Mouse (Mus musculus): ENCODE measurements around the gene Lamp5.

Gene Lamp5

GRCm38 (mm10) chr2:136051688-136052289 is at the start of gene Lamp5:
TSS of gene Lamp5 (plus strand) at chr2:136052239.
- ATAC-seq (ENCODE audit: insufficient number of reproducible peaks, low FRiP score, low TSS enrichment) = no peak

- peak; percentile 69 for ATAC-seq (ENCODE audit: insufficient number of reproducible peaks, low FRiP score, low TSS enrichment)
Observed at GRCm38 (mm10) chr2:136003836-136004235, 48.2 kb upstream of the Lamp5 start.

GRCm38 (mm10) chr2:136006280-136006679 is 45.8 kb upstream of the Lamp5 start:
- ATAC-seq (ENCODE audit: insufficient number of reproducible peaks, low FRiP score, low TSS enrichment) = no peak

- peak; percentile 52 for ATAC-seq (ENCODE audit: insufficient number of reproducible peaks, low FRiP score, low TSS enrichment)
Observed at GRCm38 (mm10) chr2:136012759-136013158, 39.3 kb upstream of the Lamp5 start.

GRCm38 (mm10) chr2:136048464-136048863 is 3.6 kb upstream of the Lamp5 start:
- peak; percentile 67 for ATAC-seq (ENCODE audit: insufficient number of reproducible peaks, low FRiP score, low TSS enrichment)

DNA sequence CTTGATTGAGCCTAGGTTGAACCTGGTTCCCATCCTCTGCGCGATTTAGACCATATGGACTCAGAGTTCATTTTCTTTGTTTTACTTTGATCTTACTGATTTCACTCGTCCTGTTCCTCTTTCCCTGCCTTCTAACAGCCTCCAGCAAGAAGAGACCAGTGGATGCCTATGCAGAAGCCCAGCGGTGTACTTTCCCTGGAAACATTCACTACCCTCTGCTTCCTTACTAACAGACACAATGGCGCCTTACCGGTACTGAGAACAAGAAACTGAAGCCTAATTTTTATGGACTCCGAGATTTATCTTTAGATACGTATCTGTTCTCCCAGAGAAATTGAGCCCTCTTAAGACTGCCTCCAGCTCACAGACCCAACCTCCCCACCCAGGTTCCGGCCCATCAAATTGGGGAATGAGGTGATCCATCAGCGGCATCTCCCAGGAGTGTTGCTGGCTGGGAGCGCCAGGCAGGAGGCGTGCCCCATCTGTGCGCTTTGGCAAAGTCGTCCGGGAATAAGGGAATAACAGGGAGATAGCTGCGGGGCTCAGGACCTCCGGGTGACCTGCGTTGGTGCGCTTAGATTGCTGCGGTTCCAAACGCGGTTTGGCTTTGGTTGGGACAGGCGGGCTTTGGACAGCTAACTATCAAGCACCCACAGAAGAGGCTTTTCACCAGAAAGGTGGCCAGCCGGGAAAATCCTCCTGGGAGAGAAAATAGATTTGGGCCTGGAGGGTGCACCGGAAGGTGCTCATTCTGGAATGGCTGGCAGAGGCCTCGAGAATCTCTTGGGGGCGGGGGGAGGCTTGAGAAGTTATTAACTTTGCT is 1.0 kb upstream of the Lamp5 start:
- ATAC-seq (ENCODE audit: insufficient number of reproducible peaks, low FRiP score, low TSS enrichment) = peak; percentile 62; the same call in 1 of the 2 replicates

DNA sequence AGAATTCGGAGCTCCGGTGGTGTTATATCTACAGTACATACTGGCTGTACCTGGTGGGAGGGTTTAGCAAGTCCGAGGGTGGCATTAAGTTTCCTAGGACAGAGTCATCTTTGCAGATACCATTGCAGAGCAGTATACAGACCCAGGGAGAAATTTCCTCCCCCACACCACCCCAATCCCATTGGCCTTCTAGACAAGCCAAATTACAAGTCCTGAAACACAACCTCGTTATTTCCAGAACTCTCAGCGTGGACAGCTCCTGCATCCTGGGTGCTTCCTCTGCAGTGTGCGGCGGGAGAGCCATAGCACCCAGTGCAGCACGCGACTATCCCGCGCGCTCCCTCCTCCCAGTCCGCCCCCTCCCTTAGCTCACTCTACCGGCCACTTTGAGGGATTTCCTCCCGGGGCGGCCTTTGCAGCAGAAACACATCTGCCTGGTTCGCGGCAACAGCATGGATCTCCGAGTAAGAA is 5.9 kb downstream of the Lamp5 start:
- no peak for ATAC-seq (ENCODE audit: insufficient number of reproducible peaks, low FRiP score, low TSS enrichment)

- ATAC-seq (ENCODE audit: insufficient number of reproducible peaks, low FRiP score, low TSS enrichment) = no peak; the same call in 1 of the 2 replicates
Observed at GRCm38 (mm10) chr2:136058398-136058797, 6.4 kb downstream of the Lamp5 start.

DNA sequence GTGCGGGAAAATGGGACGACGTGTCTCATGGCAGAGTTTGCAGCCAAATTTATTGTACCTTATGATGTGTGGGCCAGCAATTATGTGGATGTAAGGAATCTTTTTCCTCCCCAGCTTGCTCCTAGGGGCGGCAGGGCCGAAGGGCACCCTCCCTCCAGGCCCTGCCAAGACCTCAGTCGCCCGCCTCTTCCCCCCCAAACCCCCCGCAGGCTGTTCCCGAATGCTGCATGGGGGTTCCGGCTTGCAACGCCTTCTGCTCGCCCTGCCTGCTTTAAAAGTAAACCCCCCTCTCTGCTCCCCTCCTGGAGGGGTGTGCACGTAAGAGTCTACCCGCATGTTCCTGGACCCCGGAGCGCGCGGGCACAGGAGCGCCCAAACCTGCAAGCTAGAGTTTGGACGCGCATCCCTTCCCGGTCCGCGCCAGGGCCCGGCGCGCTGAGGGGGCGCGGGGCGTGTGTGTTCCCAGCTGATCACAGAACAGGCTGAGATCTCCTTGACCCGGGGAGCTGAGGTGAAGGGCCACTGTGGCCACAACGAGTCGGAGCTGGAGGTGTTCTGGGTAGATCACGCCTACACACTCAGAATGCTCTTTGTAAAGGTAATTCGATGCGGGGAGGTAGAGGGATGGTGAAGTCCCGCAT is 7.1 kb downstream of the Lamp5 start:
- ATAC-seq (ENCODE audit: insufficient number of reproducible peaks, low FRiP score, low TSS enrichment) = no peak

GRCm38 (mm10) chr2:136064356-136064755 is 12.3 kb downstream of the Lamp5 start:
- no peak for ATAC-seq (ENCODE audit: insufficient number of reproducible peaks, low FRiP score, low TSS enrichment)

DNA sequence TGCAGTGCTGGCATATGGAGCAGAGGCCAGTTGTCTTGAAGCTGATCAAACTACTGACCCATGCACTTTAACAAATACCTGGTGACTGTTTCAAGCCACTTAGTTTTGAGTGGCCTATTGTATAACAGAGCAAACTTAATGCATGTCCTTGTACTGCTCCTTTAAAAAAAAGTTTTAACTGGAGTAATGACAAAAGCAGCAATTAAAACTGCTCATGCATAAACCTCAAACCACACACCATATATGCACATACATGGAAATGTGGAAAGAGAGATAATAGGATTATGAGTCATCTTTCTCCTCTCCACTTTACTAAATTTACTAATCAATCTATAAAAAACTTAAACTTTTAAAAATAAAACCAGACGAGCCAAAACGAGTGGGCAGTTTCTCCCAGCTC is 43.9 kb downstream of the Lamp5 start:
- no peak for ATAC-seq (ENCODE audit: insufficient number of reproducible peaks, low FRiP score, low TSS enrichment)

DNA sequence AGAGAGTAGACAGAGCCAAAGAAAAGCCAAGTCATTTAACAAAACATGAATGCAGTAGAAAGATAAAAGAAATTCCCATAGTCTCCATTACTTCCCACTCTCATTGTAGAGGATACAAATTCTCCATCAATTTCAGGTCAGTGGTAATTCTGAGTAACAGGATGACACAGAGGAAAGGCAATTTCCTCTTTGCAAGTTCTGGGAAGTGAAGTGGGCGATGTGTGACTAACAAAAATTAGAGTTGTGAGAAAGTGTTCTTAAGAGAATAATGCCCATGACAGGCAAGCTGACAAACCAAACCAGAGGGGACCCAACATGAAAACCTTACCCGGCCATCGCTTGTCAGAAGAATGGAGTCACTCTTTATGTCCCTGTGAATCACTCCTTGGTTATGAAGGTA is 45.1 kb downstream of the Lamp5 start:
- ATAC-seq (ENCODE audit: insufficient number of reproducible peaks, low FRiP score, low TSS enrichment) = no peak

- ATAC-seq (ENCODE audit: insufficient number of reproducible peaks, low FRiP score, low TSS enrichment) = no peak
Observed at GRCm38 (mm10) chr2:136107597-136107996, 55.6 kb downstream of the Lamp5 start.

GRCm38 (mm10) chr2:136108124-136109037 is 56.3 kb downstream of the Lamp5 start:
- ATAC-seq (ENCODE audit: insufficient number of reproducible peaks, low FRiP score, low TSS enrichment) = peak; percentile 80

- peak; percentile 70 for ATAC-seq (ENCODE audit: insufficient number of reproducible peaks, low FRiP score, low TSS enrichment)
Observed at GRCm38 (mm10) chr2:136109038-136109363, 57.0 kb downstream of the Lamp5 start.

DNA sequence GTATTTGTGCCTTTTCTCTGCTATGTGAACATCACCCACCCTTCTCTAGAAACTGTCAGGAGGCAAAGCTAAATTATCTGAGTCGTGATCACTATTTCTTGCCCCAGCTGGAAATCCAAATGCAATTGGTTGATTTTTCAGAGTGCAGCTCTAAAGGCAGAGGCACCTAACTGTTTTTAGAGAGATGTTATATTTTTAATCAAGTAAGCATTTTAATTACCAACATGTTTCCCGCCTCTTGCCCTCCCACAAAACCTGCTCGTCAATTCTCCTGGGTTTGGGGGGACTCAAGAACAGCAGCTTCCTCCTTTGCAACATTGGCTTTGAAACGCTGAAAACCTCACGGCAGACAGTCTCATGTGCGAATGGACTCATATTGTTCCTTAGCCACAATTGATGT is 61.3 kb downstream of the Lamp5 start:
- ATAC-seq (ENCODE audit: insufficient number of reproducible peaks, low FRiP score, low TSS enrichment) = no peak

DNA sequence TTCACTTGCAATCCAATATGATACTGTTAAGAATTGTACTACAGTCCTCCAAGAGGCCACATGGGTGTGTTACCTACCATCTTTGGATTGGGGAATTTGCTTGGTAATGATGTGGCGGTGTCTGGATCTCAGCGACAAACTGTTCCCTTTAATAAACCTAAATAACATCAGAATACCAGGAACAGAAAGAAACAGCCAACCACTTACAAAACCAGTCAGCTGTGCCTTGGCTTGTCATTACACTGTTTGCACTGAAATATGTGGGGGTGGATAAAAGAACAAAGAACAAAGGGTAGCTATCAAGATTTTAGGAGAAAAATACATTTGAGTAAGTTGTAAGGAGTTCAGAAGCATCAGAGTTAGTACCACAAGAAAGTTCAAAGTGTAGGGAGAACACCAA is 66.0 kb downstream of the Lamp5 start:
- no peak for ATAC-seq (ENCODE audit: insufficient number of reproducible peaks, low FRiP score, low TSS enrichment)

All from cerebellum, adult (tissue).